Mouse (Mus musculus) intestine, postnatal 0 days (tissue): ENCODE results near the gene Arid3b. TPM values are rescaled to one million over a fixed set of nuclear protein-coding genes. Genes with fewer than 3 reads are reported as not detected.

Source experiments
- ATAC-seq: fragments of 200-750 bp; cut with Nextera tagmentation; 2 replicates; pipeline ENCODE4 v1.8.0; 2017; ENCODE audit warnings: mild to moderate bottlenecking, moderate TSS enrichment, moderate library complexity
- H3K27ac ChIP-seq: fragments of 300-500 bp; sonication (generic); 2 replicates; pipeline ENCODE4 v1.5.1; 2014; ENCODE audit warnings: mild to moderate bottlenecking, low read depth, low read length, moderate library complexity
- H3K27me3 ChIP-seq: fragments of 300-500 bp; sonication (generic); replicated peaks from 2 replicates; pipeline ENCODE4 v1.6.1; 2014; ENCODE audit warnings: low read length, mixed read lengths; ENCODE audit not compliant: control insufficient read depth, insufficient read depth
- H3K36me3 ChIP-seq: fragments of 300-500 bp; sonication (generic); 2 replicates; pipeline ENCODE4 v1.6.1; 2014; ENCODE audit warnings: mild to moderate bottlenecking, moderate library complexity; ENCODE audit not compliant: control insufficient read depth, insufficient read depth
- H3K4me1 ChIP-seq: fragments of 300-500 bp; sonication (generic); replicated peaks from 2 replicates; pipeline ENCODE4 v1.6.1; 2014; ENCODE audit warnings: antibody characterized with exemption, low read length, mixed read lengths; ENCODE audit not compliant: control insufficient read depth, insufficient read depth
- H3K4me2 ChIP-seq: fragments of 300-500 bp; sonication (generic); replicated peaks from 2 replicates; pipeline ENCODE4 v1.6.1; 2014; ENCODE audit warnings: low read depth, mild to moderate bottlenecking, moderate library complexity
- H3K4me3 ChIP-seq: fragments of 300-500 bp; sonication (generic); 2 replicates; pipeline ENCODE4 v1.5.1; 2014; ENCODE audit warnings: low read depth, low read length
- H3K9ac ChIP-seq: fragments of 300-500 bp; sonication (generic); 2 replicates; pipeline ENCODE4 v1.6.1; 2014; ENCODE audit warnings: mild to moderate bottlenecking, low read depth, low read length
- H3K9me3 ChIP-seq: fragments of 300-500 bp; sonication (generic); 2 replicates; pipeline ENCODE4 v1.6.1; 2016; ENCODE audit warnings: mixed run types; ENCODE audit not compliant: control insufficient read depth
- CTCF ChIP-seq: sonication (generic); IDR thresholded peaks from 2 replicates; pipeline ENCODE4 v1.5.1; 2016; ENCODE audit warnings: low read depth, mild to moderate bottlenecking, control low read depth, antibody characterized with exemption, moderate library complexity
- WGBS: fragments of 180-500 bp; shearing (Covaris S2); extraction: QIAGEN DNeasy Blood & Tissue Kit; methylation state at CpG from one replicate; pipeline ENCODE4 v1.1.7; 2014; 5-methylcytosine and 5-hydroxymethylcytosine counted together
- polyA plus RNA-seq: library from polyadenylated mRNA; unstranded; fragments of >200 nt; fragmentation: Nextera tagmentation; extraction: Ambion mirVana; gene quantifications from 2 replicates; pipeline ENCODE4 v1.2.1, GENCODE M21; 2015

The Arid3b gene
- polyA plus RNA-seq, 1 experiment from 2014 or later = 5.2 TPM

- H3K9me3 ChIP-seq = no peaks in the 10 kb centered on the region
- H3K4me3 ChIP-seq = no peak overlapping the region
These were observed 27.8 kb downstream of the Arid3b start for GRCm38 (mm10) chr9:57808771-57809310.

GRCm38 (mm10) chr9:57807174-57807651 is 29.4 kb downstream of the Arid3b start:
- no peak overlapping the region for H3K9ac ChIP-seq
- no peak overlapping the region for H3K4me2 ChIP-seq
- H3K4me1 ChIP-seq = peaks cover 10% of the 10 kb centered on the region; the same call in 1 of the 2 replicates
- 0 out of 2 replicates have a peak, but pooled peaks have one; percentile 12 for ATAC-seq
- peaks cover 4% of the 10 kb centered on the region; the same call in 1 of the 2 replicates for H3K36me3 ChIP-seq
- no peaks in the 10 kb centered on the region for H3K9me3 ChIP-seq
- 55% methylated on average over 4 of the region's 4 CpGs for WGBS
- H3K4me3 ChIP-seq = no peak overlapping the region
- no peak overlapping the region for H3K27ac ChIP-seq
- no peaks in the 10 kb centered on the region for H3K27me3 ChIP-seq
- no peak for TF ChIP-seq CTCF

More at GRCm38 (mm10) chr9:57808771-57809310, 27.8 kb downstream of the Arid3b start:
- peaks cover 4% of the 10 kb centered on the region; the same call in 1 of the 2 replicates for H3K36me3 ChIP-seq
- WGBS = 74% methylated on average over 5 of the region's 5 CpGs
- 0 out of 2 replicates have a peak, but pooled peaks cover 7% of the 10 kb centered on the region for H3K4me1 ChIP-seq
- no peak for TF ChIP-seq CTCF
- H3K27me3 ChIP-seq = no peaks in the 10 kb centered on the region
- no peak for ATAC-seq
- H3K4me2 ChIP-seq = no peak overlapping the region
- no peak overlapping the region for H3K9ac ChIP-seq
- H3K27ac ChIP-seq = no peak overlapping the region

- H3K9ac ChIP-seq = no peak overlapping the region
- no peak overlapping the region for H3K4me3 ChIP-seq
- no peak overlapping the region for H3K27ac ChIP-seq
- no peaks in the 10 kb centered on the region for H3K27me3 ChIP-seq
- no peaks in the 10 kb centered on the region for H3K9me3 ChIP-seq
- TF ChIP-seq CTCF = no peak
- no peak for ATAC-seq
- WGBS = 50% methylated on average over 1 of the region's 1 CpGs
- peaks cover 10% of the 10 kb centered on the region; the same call in 1 of the 2 replicates for H3K4me1 ChIP-seq
- H3K4me2 ChIP-seq = no peak overlapping the region
- peaks cover 4% of the 10 kb centered on the region; the same call in 1 of the 2 replicates for H3K36me3 ChIP-seq
These were observed 30.5 kb downstream of the Arid3b start for GRCm38 (mm10) chr9:57806066-57806481.

- H3K27me3 ChIP-seq = no peaks in the 10 kb centered on the region
- no peak for TF ChIP-seq CTCF
- H3K4me3 ChIP-seq = no peak overlapping the region
- H3K36me3 ChIP-seq = peaks cover 4% of the 10 kb centered on the region; the same call in 1 of the 2 replicates
- H3K27ac ChIP-seq = no peak overlapping the region
- peaks cover 10% of the 10 kb centered on the region; the same call in 1 of the 2 replicates for H3K4me1 ChIP-seq
- H3K4me2 ChIP-seq = no peak overlapping the region
- ATAC-seq = no peak
- no peak overlapping the region for H3K9ac ChIP-seq
- WGBS = 67% methylated on average over 10 of the region's 10 CpGs
- no peaks in the 10 kb centered on the region for H3K9me3 ChIP-seq
These were observed 31.4 kb downstream of the Arid3b start for GRCm38 (mm10) chr9:57805087-57805737.

- no peak overlapping the region for H3K9ac ChIP-seq
- H3K4me1 ChIP-seq = peaks cover 10% of the 10 kb centered on the region; the same call in 1 of the 2 replicates
- TF ChIP-seq CTCF = no peak
- no peak overlapping the region for H3K27ac ChIP-seq
- no peak overlapping the region for H3K4me2 ChIP-seq
- no peak overlapping the region for H3K4me3 ChIP-seq
- no peaks in the 10 kb centered on the region; the same call in 1 of the 2 replicates for H3K36me3 ChIP-seq
- 13% methylated on average over 4 of the region's 4 CpGs for WGBS
- H3K27me3 ChIP-seq = no peaks in the 10 kb centered on the region
- no peaks in the 10 kb centered on the region for H3K9me3 ChIP-seq
- ATAC-seq = no peak
These were observed 32.8 kb downstream of the Arid3b start for GRCm38 (mm10) chr9:57803839-57804238.

- WGBS = 24% methylated on average over 3 of the region's 3 CpGs
- no peaks in the 10 kb centered on the region for H3K27me3 ChIP-seq
- no peak for ATAC-seq
- no peak overlapping the region for H3K4me2 ChIP-seq
- H3K4me3 ChIP-seq = no peak overlapping the region
- peaks cover 10% of the 10 kb centered on the region; the same call in 1 of the 2 replicates for H3K4me1 ChIP-seq
- TF ChIP-seq CTCF = no peak
- H3K9me3 ChIP-seq = no peaks in the 10 kb centered on the region
- H3K36me3 ChIP-seq = no peaks in the 10 kb centered on the region; the same call in 1 of the 2 replicates
- no peak overlapping the region for H3K27ac ChIP-seq
- no peak overlapping the region for H3K9ac ChIP-seq
These were observed 33.5 kb downstream of the Arid3b start for GRCm38 (mm10) chr9:57803047-57803446.
